9 mouse cellular contexts compared by ENCODE assay signal in the genomic region with DNA sequence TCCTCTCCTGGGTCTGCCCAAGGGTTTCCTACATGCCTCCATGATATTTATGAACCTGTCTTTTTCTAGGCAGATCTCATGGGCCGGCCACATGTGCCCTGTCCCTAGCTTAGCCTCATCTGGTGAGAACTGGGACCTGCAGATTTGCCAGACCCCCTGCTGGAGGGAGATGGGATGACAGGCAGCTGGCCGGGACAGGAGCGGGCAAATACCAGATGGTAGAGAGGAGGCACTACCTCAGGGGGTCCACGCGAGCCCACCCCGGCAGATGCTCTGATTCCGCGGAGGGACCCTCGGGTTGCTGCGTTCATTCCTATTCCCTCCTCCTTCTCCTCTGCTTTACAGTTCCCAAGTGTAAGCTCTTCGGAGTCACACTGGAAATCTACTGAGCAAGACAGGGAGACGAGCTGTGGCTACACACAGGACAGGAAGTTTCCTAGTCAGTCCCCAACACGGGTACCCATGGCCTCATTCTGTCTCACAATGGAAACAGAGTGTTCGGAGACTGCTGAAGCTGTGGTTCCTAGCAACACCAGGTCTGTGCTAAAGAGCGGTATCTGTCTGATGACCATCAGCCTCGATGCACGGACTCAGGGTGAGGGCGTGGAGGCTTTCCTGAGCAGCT.
A peak's percentile ranks its signal among the peaks of the same experiment; 100 is the strongest.
DNase-seq lines count a peak whose midpoint lies in the region; ATAC-seq and TF ChIP-seq lines count a peak whose summit lies in the region.
"Had no signal": no experiment of that assay in that cellular context is flagged by ENCODE, and none has a peak within 500 bp of the region (broad histone marks: within the 10 kb centered on the region; RNA-seq: fewer than 3 reads in every experiment).

No protein-coding gene starts in this region.

- H3K27me3 ChIP-seq in heart, embryonic 14.5 days (ENCODE audit: control insufficient read depth, insufficient read depth, low read length), result no peaks in the 10 kb centered on the region
- peaks cover 7% of the 10 kb centered on the region for H3K27me3 ChIP-seq in kidney, embryonic 16.5 days (ENCODE audit: insufficient read depth, low read length)
- no peaks in the 10 kb centered on the region for H3K27me3 ChIP-seq in liver, embryonic 13.5 days
- 0 out of 2 replicates have a peak, but pooled peaks cover 3% of the 10 kb centered on the region for H3K27me3 ChIP-seq in neural tube, embryonic 13.5 days

- H3K9me3 ChIP-seq in heart, embryonic 14.5 days (ENCODE audit: control insufficient read depth, low read length), result no peaks in the 10 kb centered on the region
- no peaks in the 10 kb centered on the region for H3K9me3 ChIP-seq in kidney, embryonic 16.5 days (ENCODE audit: low read length)
- no peaks in the 10 kb centered on the region for H3K9me3 ChIP-seq in liver, embryonic 13.5 days (replicated peaks)
- no peaks in the 10 kb centered on the region for H3K9me3 ChIP-seq in neural tube, embryonic 13.5 days

- H3K4me2 ChIP-seq in heart, embryonic 14.5 days (ENCODE audit: low read length), result peak overlapping the region; percentile 55
- peak overlapping the region; percentile 45 for H3K4me2 ChIP-seq in kidney, embryonic 16.5 days (replicated peaks; ENCODE audit: low read depth, low read length)
- peak overlapping the region; percentile 29; the same call in 1 of the 2 replicates for H3K4me2 ChIP-seq in liver, embryonic 13.5 days
- peak overlapping the region; percentile 35 for H3K4me2 ChIP-seq in neural tube, embryonic 13.5 days

- TF ChIP-seq CTCF in bone marrow, adult 2 months (IDR thresholded peaks at IDR 0.05; ENCODE audit: control insufficient read depth, insufficient read depth, low read length), result peak; percentile 57; the same call in 1 of the 2 replicates
- peak; percentile 36 for TF ChIP-seq CTCF in embryonic fibroblast, embryonic 13.5 days (IDR thresholded peaks at IDR 0.05; ENCODE audit: borderline replicate concordance, insufficient read depth, low read length)

- WGBS in bone marrow, adult 2 months, result 45% methylated on average over 18 of the region's 18 CpGs
- 23% methylated on average over 18 of the region's 18 CpGs for WGBS in heart, embryonic 14.5 days
- WGBS in kidney, embryonic 16.5 days, result 30% methylated on average over 18 of the region's 18 CpGs
- WGBS in liver, embryonic 13.5 days (ENCODE audit: insufficient replicate concordance), result 28% methylated on average over 18 of the region's 18 CpGs
- 17% methylated on average over 18 of the region's 18 CpGs for WGBS in neural tube, embryonic 13.5 days

- no peaks in the 10 kb centered on the region for H3K36me3 ChIP-seq in heart, embryonic 14.5 days (ENCODE audit: control insufficient read depth, insufficient read depth, low read length)
- H3K36me3 ChIP-seq in kidney, embryonic 16.5 days (ENCODE audit: insufficient read depth, low read length), result no peaks in the 10 kb centered on the region
- H3K36me3 ChIP-seq in liver, embryonic 13.5 days, result no peaks in the 10 kb centered on the region
- no peaks in the 10 kb centered on the region for H3K36me3 ChIP-seq in neural tube, embryonic 13.5 days

- peak overlapping the region; percentile 22; the same call in 1 of the 2 replicates for H3K9ac ChIP-seq in heart, embryonic 14.5 days (ENCODE audit: low read length)
- no peak overlapping the region for H3K9ac ChIP-seq in kidney, embryonic 16.5 days (replicated peaks; ENCODE audit: low read length)
- no peak overlapping the region for H3K9ac ChIP-seq in liver, embryonic 13.5 days
- no peak overlapping the region for H3K9ac ChIP-seq in neural tube, embryonic 13.5 days

- no peaks in the 10 kb centered on the region for H3K4me1 ChIP-seq in bone marrow, adult 2 months (ENCODE audit: control insufficient read depth, insufficient read depth, low read length)
- H3K4me1 ChIP-seq in embryonic fibroblast, embryonic 13.5 days (ENCODE audit: control insufficient read depth, insufficient read depth, low read length), result no peaks in the 10 kb centered on the region
- peaks cover 0 to 5% of the 10 kb centered on the region in 2 experiments; a peak in 2 of 4 replicates for H3K4me1 ChIP-seq in heart, embryonic 14.5 days (ENCODE audit: control insufficient read depth in 2 of 2, insufficient read depth in 2 of 2, low read length in 2 of 2)
- H3K4me1 ChIP-seq in kidney, embryonic 16.5 days (ENCODE audit: insufficient read depth, low read length), result no peaks in the 10 kb centered on the region
- no peaks in the 10 kb centered on the region for H3K4me1 ChIP-seq in liver, embryonic 13.5 days (replicated peaks)
- H3K4me1 ChIP-seq in neural tube, embryonic 13.5 days (replicated peaks), result peaks cover 41% of the 10 kb centered on the region

- no peak for TF ChIP-seq POLR2A in bone marrow, adult 2 months (IDR thresholded peaks at IDR 0.05; ENCODE audit: borderline replicate concordance, control insufficient read depth, low read depth, low read length)
- no peak for TF ChIP-seq POLR2A in embryonic fibroblast, embryonic 13.5 days (IDR thresholded peaks at IDR 0.05; ENCODE audit: low read depth, low read length)

- peak; percentile 37 to 63 for DNase-seq in CD8-positive naive resting alpha-beta T cell, adult 2 months (ENCODE audit: low read depth in 2 of 2, low spot score in 2 of 2)
- DNase-seq in liver, embryonic 13.5 days, result peak; percentile 11
- DNase-seq in thymus, postnatal 0 days (ENCODE audit: low spot score), result peak; percentile 59

- no peak overlapping the region for H3K4me3 ChIP-seq in bone marrow, adult 2 months (replicated peaks; ENCODE audit: control insufficient read depth, low read depth, low read length)
- H3K4me3 ChIP-seq in embryonic fibroblast, embryonic 13.5 days (ENCODE audit: insufficient read depth, low read length), result no peak overlapping the region
- peak overlapping the region; percentile 13 to 27; a peak in 2 of 4 replicates for H3K4me3 ChIP-seq in heart, embryonic 14.5 days (ENCODE audit: control insufficient read depth in 1 of 2, insufficient read depth in 1 of 2, low read depth in 1 of 2, low read length in 2 of 2)
- peak overlapping the region; percentile 21; the same call in 1 of the 2 replicates for H3K4me3 ChIP-seq in kidney, embryonic 16.5 days (ENCODE audit: low read length)
- H3K4me3 ChIP-seq in liver, embryonic 13.5 days (replicated peaks), result no peak overlapping the region
- no peak overlapping the region; the same call in 1 of the 2 replicates for H3K4me3 ChIP-seq in neural tube, embryonic 13.5 days
- H3K4me3 ChIP-seq: erythroblast, embryonic 14.5 days had no signal

- H3K27ac ChIP-seq in bone marrow, adult 2 months (ENCODE audit: control insufficient read depth, insufficient read depth, low read depth, low read length, poor library complexity), result no peak overlapping the region
- no peak overlapping the region for H3K27ac ChIP-seq in embryonic fibroblast, embryonic 13.5 days (ENCODE audit: insufficient read depth, low read length)
- no peak overlapping the region for H3K27ac ChIP-seq in heart, embryonic 14.5 days (replicated peaks in 1 of 2; ENCODE audit: control insufficient read depth in 1 of 2, insufficient read depth in 1 of 2, low read depth in 2 of 2, low read length in 2 of 2)
- no peak overlapping the region for H3K27ac ChIP-seq in kidney, embryonic 16.5 days (ENCODE audit: low read length)
- no peak overlapping the region for H3K27ac ChIP-seq in liver, embryonic 13.5 days
- H3K27ac ChIP-seq in neural tube, embryonic 13.5 days (replicated peaks), result peak overlapping the region; percentile 81

- ATAC-seq in heart, embryonic 14.5 days (ENCODE audit: insufficient number of reproducible peaks, insufficient read depth, low FRiP score, low read depth), result no peak
- peak; percentile 78; the same call in 1 of the 2 replicates for ATAC-seq in kidney, embryonic 16.5 days (ENCODE audit: low FRiP score, low TSS enrichment)
- ATAC-seq in liver, embryonic 13.5 days (ENCODE audit: low read depth), result no peak; the same call in 1 of the 2 replicates
- ATAC-seq in neural tube, embryonic 13.5 days (ENCODE audit: low read depth), result peak; percentile 80

Comparison
In these comparisons a context has a peak if more than half of its experiments do, and no peak if none do; other contexts are left out.
1. H3K4me3 ChIP-seq: peak in heart, embryonic 14.5 days (2 of 2) and kidney, embryonic 16.5 days (single experiment); none in bone marrow, adult 2 months (single experiment), embryonic fibroblast, embryonic 13.5 days (single experiment), liver, embryonic 13.5 days (single experiment) and neural tube, embryonic 13.5 days (single experiment).
2. ATAC-seq: peak in kidney, embryonic 16.5 days (single experiment) and neural tube, embryonic 13.5 days (single experiment); none in heart, embryonic 14.5 days (single experiment) and liver, embryonic 13.5 days (single experiment).
3. Peak in every context shown above with its lines, with median percentiles within 50 percentile points of each other: DNase-seq and H3K4me2 ChIP-seq.